Mouse (Mus musculus) neural tube, embryonic 11.5 days (tissue): ENCODE results near the gene Epo. TPM values are rescaled to one million over a fixed set of nuclear protein-coding genes. Genes with fewer than 3 reads are reported as not detected.

Experiments used
- ATAC-seq: fragments of 200-750 bp; cut with Nextera tagmentation; 2 replicates; pipeline ENCODE4 v1.8.0; 2017; ENCODE audit warnings: moderate number of reproducible peaks, mild to moderate bottlenecking, moderate TSS enrichment, moderate library complexity; ENCODE audit not compliant: insufficient read depth, low FRiP score, low TSS enrichment
- DNase-seq: peaks from one replicate; pipeline ENCODE4 v3.0.0-alpha.2; 2015; ENCODE audit warnings: low spot score
- H3K27ac ChIP-seq: fragments of 300-500 bp; sonication (generic); 2 replicates; pipeline ENCODE4 v1.5.1; 2014; ENCODE audit warnings: low read depth, mild to moderate bottlenecking, low read length
- H3K27me3 ChIP-seq: fragments of 300-500 bp; sonication (generic); 2 replicates; pipeline ENCODE4 v1.6.1; 2014; ENCODE audit warnings: mild to moderate bottlenecking, low read length, mixed read lengths; ENCODE audit not compliant: control insufficient read depth, insufficient read depth
- H3K36me3 ChIP-seq: fragments of 300-500 bp; sonication (generic); 2 replicates; pipeline ENCODE4 v1.6.1; 2014; ENCODE audit warnings: mild to moderate bottlenecking, low read length, moderate library complexity, mixed read lengths; ENCODE audit not compliant: control insufficient read depth, insufficient read depth
- H3K4me1 ChIP-seq: fragments of 300-500 bp; sonication (generic); 2 replicates; pipeline ENCODE4 v1.6.1; 2014; ENCODE audit warnings: low read length, mixed read lengths; ENCODE audit not compliant: control insufficient read depth, insufficient read depth
- H3K4me2 ChIP-seq: fragments of 300-500 bp; sonication (generic); 2 replicates; pipeline ENCODE4 v1.6.1; 2014; ENCODE audit warnings: low read depth, mild to moderate bottlenecking, moderate library complexity
- H3K4me3 ChIP-seq: fragments of 300-500 bp; sonication (generic); 2 replicates; pipeline ENCODE4 v1.5.1; 2014; ENCODE audit warnings: low read depth, low read length
- H3K9ac ChIP-seq: fragments of 300-500 bp; sonication (generic); 2 replicates; pipeline ENCODE4 v1.6.1; 2014; ENCODE audit warnings: mild to moderate bottlenecking, low read length
- H3K9me3 ChIP-seq: fragments of 300-500 bp; sonication (generic); 2 replicates; pipeline ENCODE4 v1.6.1; 2016; ENCODE audit warnings: low read length; ENCODE audit not compliant: control insufficient read depth
- WGBS: fragments of 180-500 bp; shearing (Covaris S2); extraction: QIAGEN DNeasy Blood & Tissue Kit; methylation state at CpG from one replicate; pipeline ENCODE4 v1.1.7; 2014; 5-methylcytosine and 5-hydroxymethylcytosine counted together
- polyA plus RNA-seq: library from polyadenylated mRNA; unstranded; fragments of >200 nt; fragmentation: Nextera tagmentation; extraction: Ambion mirVana; gene quantifications from 2 replicates; pipeline ENCODE4 v1.2.1, GENCODE M21; 2014

Gene Epo
- polyA plus RNA-seq, result 0.34 and 0.51 TPM in 2 replicates

GRCm38 (mm10) chr5:137533117-137533827 is at the start of gene Epo, which contains the start of gene Gnb2:
TSS of gene Epo (minus strand) at chr5:137533242.
TSS of gene Gnb2 (minus strand) at chr5:137533510.
- Histone ChIP-seq H3K27me3 (no peaks in the 10 kb centered on the region), H3K9ac (peak within 1 kb of the TSS; percentile 93), H3K4me2 (peak within 1 kb of the TSS; percentile 69), H3K27ac (peak within 1 kb of the TSS; percentile 94), H3K36me3 (peaks cover 10% of the 10 kb centered on the region), H3K9me3 (no peaks in the 10 kb centered on the region), H3K4me1 (peaks cover 14% of the 10 kb centered on the region; the same call in 1 of the 2 replicates), H3K4me3 (peak within 1 kb of the TSS; percentile 89)
- ATAC-seq (peak; percentile 61), DNase-seq (peak; percentile 98)
- under 1% methylated on average over 38 of the region's 40 CpGs for WGBS

- no peaks in the 10 kb centered on the region for H3K4me1 ChIP-seq
- no peaks in the 10 kb centered on the region for H3K36me3 ChIP-seq
- no peak overlapping the region for H3K9ac ChIP-seq
- ATAC-seq, result no peak
- H3K27me3 ChIP-seq, result peaks cover 15% of the 10 kb centered on the region
- H3K4me3 ChIP-seq, result no peak overlapping the region
- H3K27ac ChIP-seq, result no peak overlapping the region
- WGBS, result 37% methylated on average over 8 of the region's 8 CpGs
- no peak overlapping the region for H3K4me2 ChIP-seq
- H3K9me3 ChIP-seq, result no peaks in the 10 kb centered on the region
- DNase-seq, result no peak
Measured at GRCm38 (mm10) chr5:137582702-137583101, 49.7 kb upstream of the Epo start.

GRCm38 (mm10) chr5:137580246-137580645 is 47.2 kb upstream of the Epo start:
- 81% methylated on average over 6 of the region's 6 CpGs for WGBS
- Histone ChIP-seq H3K36me3 (no peaks in the 10 kb centered on the region), H3K27me3 (peaks cover 15% of the 10 kb centered on the region), H3K4me1 (no peaks in the 10 kb centered on the region), H3K9ac (no peak overlapping the region), H3K27ac (no peak overlapping the region), H3K4me3 (no peak overlapping the region), H3K9me3 (no peaks in the 10 kb centered on the region), H3K4me2 (no peak overlapping the region)
- no peak for ATAC-seq
- no peak for DNase-seq

- Histone ChIP-seq H3K27me3 (peaks cover 2% of the 10 kb centered on the region; the same call in 1 of the 2 replicates), H3K36me3 (no peaks in the 10 kb centered on the region), H3K27ac (no peak overlapping the region), H3K4me1 (no peaks in the 10 kb centered on the region), H3K4me3 (peak overlapping the region; percentile 28), H3K9ac (peak overlapping the region; percentile 47), H3K9me3 (no peaks in the 10 kb centered on the region), H3K4me2 (peak overlapping the region; percentile 45)
- no peak for ATAC-seq
- WGBS, result 8% methylated on average over 27 of the region's 27 CpGs
- DNase-seq, result peak; percentile 58
Measured at GRCm38 (mm10) chr5:137574470-137574901, 41.4 kb upstream of the Epo start.

DNA sequence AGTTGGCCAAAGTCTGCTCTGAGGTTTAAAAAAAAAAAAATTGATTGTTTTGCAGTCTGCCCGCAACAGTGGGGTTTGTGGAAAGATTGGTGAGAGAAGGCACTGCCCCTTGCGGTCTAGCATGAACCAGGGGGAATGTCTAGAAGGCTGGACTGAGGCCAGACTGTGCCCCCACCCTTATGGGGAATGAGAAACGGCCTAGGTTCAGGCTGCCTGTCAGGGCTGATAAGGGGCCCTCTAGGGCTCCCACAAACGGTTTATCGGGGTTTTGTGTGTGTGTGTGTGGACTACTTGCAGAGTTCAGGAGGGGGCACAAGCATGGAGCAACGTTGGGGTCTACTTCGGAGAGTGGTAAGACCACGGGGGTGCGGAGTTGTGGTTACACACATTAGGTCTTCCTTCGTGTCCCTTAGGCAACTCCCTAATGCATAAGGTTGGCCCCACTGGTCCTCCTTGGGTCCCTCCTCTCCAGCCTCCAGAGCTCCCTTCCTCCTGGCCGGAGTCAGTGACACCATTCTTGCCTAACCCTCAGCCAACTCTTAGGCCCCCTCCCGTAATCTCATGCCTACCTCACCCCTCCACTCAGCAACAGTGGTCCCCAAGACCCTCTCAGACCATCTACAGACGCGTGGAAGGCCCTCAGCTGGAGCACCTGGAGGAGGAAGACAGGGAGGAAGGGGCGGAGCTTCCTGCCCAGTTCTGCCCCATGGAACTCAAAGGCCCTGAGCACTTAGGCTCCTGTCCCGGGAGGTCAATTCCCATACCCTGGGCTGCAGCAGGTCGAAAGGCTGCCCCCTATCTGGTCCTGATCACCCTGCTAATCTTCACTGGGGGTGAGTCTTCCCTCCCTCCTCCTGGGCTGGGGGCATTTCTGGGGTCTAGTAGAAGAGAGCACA is 37.9 kb upstream of the Epo start:
- no peak overlapping the region for H3K9ac ChIP-seq
- H3K9me3 ChIP-seq, result no peaks in the 10 kb centered on the region
- peaks cover 2% of the 10 kb centered on the region; the same call in 1 of the 2 replicates for H3K27me3 ChIP-seq
- no peak overlapping the region for H3K4me2 ChIP-seq
- DNase-seq (no peak), ATAC-seq (no peak)
- H3K27ac ChIP-seq, result no peak overlapping the region
- 82% methylated on average over 17 of the region's 17 CpGs for WGBS
- no peaks in the 10 kb centered on the region for H3K4me1 ChIP-seq
- H3K36me3 ChIP-seq, result no peaks in the 10 kb centered on the region
- no peak overlapping the region for H3K4me3 ChIP-seq

DNA sequence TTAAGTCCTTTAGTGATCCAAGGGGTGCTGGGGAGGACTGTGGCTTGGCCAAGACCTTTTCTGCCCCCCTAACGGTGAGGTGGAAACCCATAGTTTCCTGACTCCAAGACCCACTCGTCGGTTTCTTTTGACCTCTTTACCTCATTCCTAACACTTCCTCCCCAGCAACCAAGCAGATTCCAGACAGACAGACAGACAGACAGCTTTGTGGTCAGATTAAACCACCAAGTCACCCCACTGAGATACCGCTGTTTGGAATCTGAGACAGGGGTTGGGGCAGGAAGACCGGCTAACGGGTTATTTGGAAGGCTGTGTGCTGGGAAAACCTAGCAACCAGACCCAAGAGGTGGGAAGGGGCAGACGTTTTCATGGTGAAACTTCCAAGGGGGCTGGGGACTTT is 37.1 kb upstream of the Epo start:
- Histone ChIP-seq H3K4me1 (no peaks in the 10 kb centered on the region), H3K36me3 (no peaks in the 10 kb centered on the region), H3K4me2 (no peak overlapping the region), H3K4me3 (no peak overlapping the region), H3K9ac (no peak overlapping the region), H3K9me3 (no peaks in the 10 kb centered on the region), H3K27me3 (peaks cover 2% of the 10 kb centered on the region; the same call in 1 of the 2 replicates), H3K27ac (no peak overlapping the region)
- ATAC-seq (no peak), DNase-seq (no peak)
- 57% methylated on average over 7 of the region's 7 CpGs for WGBS

DNA sequence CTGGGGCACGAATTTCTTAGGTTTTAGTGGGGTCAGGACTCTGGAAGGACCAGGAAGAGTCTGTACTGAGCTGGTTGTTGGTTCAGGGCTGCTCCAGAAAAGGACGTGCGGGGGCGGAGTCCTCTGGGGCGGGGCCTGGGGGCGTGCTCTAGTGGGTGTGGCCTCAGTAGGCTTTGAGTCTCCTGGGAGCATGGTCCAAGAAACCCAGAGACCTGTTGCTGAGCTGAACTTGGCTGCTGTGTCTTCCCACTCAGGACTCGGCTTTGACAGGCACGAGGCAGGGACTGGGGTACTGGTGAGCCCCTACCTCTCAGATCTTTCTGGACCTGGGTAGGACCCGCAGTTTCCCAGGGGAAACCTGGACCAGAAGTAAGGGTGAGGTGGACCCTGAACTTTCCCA is 36.6 kb upstream of the Epo start, which contains the start of gene Tfr2:
Tfr2 (plus strand) TSS at position 176 of the 400 bp plus-strand sequence.
- Histone ChIP-seq H3K4me2 (no peak within 1 kb of the TSS), H3K9ac (no peak within 1 kb of the TSS), H3K4me3 (no peak within 1 kb of the TSS), H3K27me3 (0 out of 2 replicates have a peak, but pooled peaks cover 2% of the 10 kb centered on the region), H3K36me3 (no peaks in the 10 kb centered on the region), H3K4me1 (no peaks in the 10 kb centered on the region), H3K27ac (no peak within 1 kb of the TSS), H3K9me3 (no peaks in the 10 kb centered on the region)
- DNase-seq (no peak), ATAC-seq (no peak)
- WGBS, result 28% methylated on average over 9 of the region's 9 CpGs

DNA sequence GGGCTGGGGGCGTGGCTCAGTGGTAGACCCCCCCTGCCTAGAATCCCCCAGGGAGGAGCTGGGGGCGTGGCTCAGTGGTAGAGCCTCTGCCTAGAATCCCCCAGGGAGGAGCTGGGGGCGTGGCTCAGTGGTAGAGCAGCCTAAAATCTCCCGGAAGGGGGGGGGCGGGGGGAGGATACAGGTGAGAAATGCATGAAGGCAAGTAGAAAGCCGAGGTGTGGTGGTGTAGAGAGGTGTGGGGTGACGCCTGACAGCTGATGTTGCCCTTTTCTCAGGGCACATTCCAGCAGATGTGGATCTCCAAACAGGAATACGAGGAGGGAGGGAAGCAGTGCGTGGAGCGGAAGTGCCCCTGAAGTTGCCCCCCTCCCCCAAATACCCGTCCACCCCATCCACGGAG is 36.0 kb upstream of the Epo start:
- H3K4me3 ChIP-seq, result no peak overlapping the region
- H3K27ac ChIP-seq, result no peak overlapping the region
- ATAC-seq (no peak), DNase-seq (no peak)
- H3K27me3 ChIP-seq, result 0 out of 2 replicates have a peak, but pooled peaks cover 2% of the 10 kb centered on the region
- H3K9me3 ChIP-seq, result no peaks in the 10 kb centered on the region
- WGBS, result 78% methylated on average over 12 of the region's 12 CpGs
- no peaks in the 10 kb centered on the region for H3K36me3 ChIP-seq
- H3K4me1 ChIP-seq, result no peaks in the 10 kb centered on the region
- H3K9ac ChIP-seq, result no peak overlapping the region
- H3K4me2 ChIP-seq, result no peak overlapping the region
